ENCODE assay signal across 19 mouse cellular contexts in the genomic region with DNA sequence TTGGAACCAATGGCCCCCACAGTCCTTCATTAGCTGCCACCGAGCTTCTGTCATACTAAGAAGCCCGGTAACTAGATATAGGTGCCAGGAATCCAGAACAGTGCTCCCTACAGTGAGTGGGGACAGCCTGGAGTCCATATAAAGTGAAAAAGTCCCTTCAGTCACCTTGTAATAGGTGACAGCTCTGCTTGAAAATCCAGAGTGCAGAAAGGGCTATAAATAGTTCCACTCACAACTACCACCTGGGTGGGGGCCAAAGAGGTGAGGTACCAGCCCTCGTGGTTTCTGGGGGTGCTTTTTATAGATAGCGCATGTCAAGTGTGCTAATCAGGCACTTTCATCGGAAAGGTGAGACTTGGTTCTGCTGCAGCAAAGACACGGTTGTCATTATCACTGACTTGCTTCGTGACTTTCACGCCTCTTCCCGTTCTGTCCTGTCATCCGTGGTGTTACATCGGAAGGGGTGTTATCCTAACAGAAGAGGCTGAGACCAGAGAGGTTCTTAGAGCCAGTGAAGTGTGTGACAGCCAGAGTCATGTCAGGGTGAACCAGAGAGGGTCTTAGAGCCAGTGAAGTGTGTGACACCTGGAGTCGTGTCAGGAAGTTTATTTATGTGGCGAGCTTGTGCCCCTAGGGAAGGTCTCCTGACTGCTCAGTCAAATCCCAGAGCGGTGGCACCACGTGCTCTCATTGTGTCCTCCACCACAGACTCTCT.
DNase-seq lines count a peak whose midpoint lies in the region; ATAC-seq lines count a peak whose summit lies in the region.
"Had no signal": no experiment of that assay in that cellular context is flagged by ENCODE, and none has a peak within 500 bp of the region (broad histone marks: within the 10 kb centered on the region; RNA-seq: fewer than 3 reads in every experiment).

No protein-coding gene starts in this region.

- no peak overlapping the region for H3K27ac ChIP-seq in neural tube, embryonic 11.5 days (ENCODE audit: low read depth, low read length)
- H3K27ac ChIP-seq in neural tube, embryonic 15.5 days (replicated peaks): no peak overlapping the region
- H3K27ac ChIP-seq in heart, embryonic 16.5 days (ENCODE audit: low read length): peak overlapping the region; percentile 92
- H3K27ac ChIP-seq: embryonic facial prominence, embryonic 15.5 days; hindbrain, embryonic 14.5 days; intestine, embryonic 15.5 days; limb, embryonic 13.5 days; liver, embryonic 14.5 days; midbrain, embryonic 12.5 days had no signal

- no peaks in the 10 kb centered on the region for H3K36me3 ChIP-seq in neural tube, embryonic 11.5 days (ENCODE audit: control insufficient read depth, insufficient read depth, low read length)
- no peaks in the 10 kb centered on the region for H3K36me3 ChIP-seq in neural tube, embryonic 15.5 days
- H3K36me3 ChIP-seq in heart, embryonic 16.5 days (ENCODE audit: control insufficient read depth, insufficient read depth): no peaks in the 10 kb centered on the region
- H3K36me3 ChIP-seq: embryonic facial prominence, embryonic 15.5 days; intestine, embryonic 15.5 days; limb, embryonic 13.5 days; midbrain, embryonic 12.5 days had no signal

- no peak overlapping the region for H3K4me2 ChIP-seq in neural tube, embryonic 11.5 days (ENCODE audit: low read depth)
- H3K4me2 ChIP-seq in neural tube, embryonic 15.5 days: no peak overlapping the region
- 0 out of 2 replicates have a peak overlapping the region, but pooled peaks have one; percentile 20 for H3K4me2 ChIP-seq in heart, embryonic 16.5 days (ENCODE audit: low read depth, low read length)
- H3K4me2 ChIP-seq: embryonic facial prominence, embryonic 15.5 days; hindbrain, embryonic 14.5 days; intestine, embryonic 15.5 days; limb, embryonic 13.5 days; midbrain, embryonic 12.5 days had no signal

- no peaks in the 10 kb centered on the region for H3K9me3 ChIP-seq in neural tube, embryonic 11.5 days (ENCODE audit: control insufficient read depth, low read length)
- no peaks in the 10 kb centered on the region for H3K9me3 ChIP-seq in neural tube, embryonic 15.5 days (replicated peaks)
- no peaks in the 10 kb centered on the region for H3K9me3 ChIP-seq in heart, embryonic 16.5 days (replicated peaks; ENCODE audit: control insufficient read depth, low read length)
- H3K9me3 ChIP-seq: embryonic facial prominence, embryonic 15.5 days; intestine, embryonic 15.5 days; limb, embryonic 13.5 days; midbrain, embryonic 12.5 days had no signal

- ATAC-seq in neural tube, embryonic 11.5 days (ENCODE audit: insufficient read depth, low FRiP score, low TSS enrichment): no peak
- ATAC-seq in neural tube, embryonic 15.5 days (ENCODE audit: low FRiP score): no peak
- ATAC-seq in heart, embryonic 16.5 days (replicated peaks; ENCODE audit: extremely low read depth, insufficient read depth, low FRiP score): peak; percentile 82
- ATAC-seq: intestine, embryonic 15.5 days had no signal

- H3K4me1 ChIP-seq in neural tube, embryonic 11.5 days (ENCODE audit: control insufficient read depth, insufficient read depth, low read length): peaks cover 28% of the 10 kb centered on the region
- peaks cover 70% of the 10 kb centered on the region for H3K4me1 ChIP-seq in neural tube, embryonic 15.5 days
- peaks cover 39% of the 10 kb centered on the region for H3K4me1 ChIP-seq in heart, embryonic 16.5 days (ENCODE audit: control insufficient read depth, insufficient read depth, low read length)
- H3K4me1 ChIP-seq: embryonic facial prominence, embryonic 15.5 days; limb, embryonic 13.5 days had no signal

- 78% methylated on average over 15 of the region's 15 CpGs for WGBS in neural tube, embryonic 11.5 days
- 59% methylated on average over 15 of the region's 15 CpGs for WGBS in neural tube, embryonic 15.5 days
- WGBS in heart, embryonic 16.5 days: 36% methylated on average over 15 of the region's 15 CpGs

- peak; percentile 90 for DNase-seq in heart, adult 11 months
- DNase-seq in heart, postnatal 36 days: no peak
- peak; percentile 7 for DNase-seq in neural tube, embryonic 11.5 days (ENCODE audit: low spot score)
- no peak for DNase-seq in spleen, adult 12 weeks (ENCODE audit: low spot score)
- DNase-seq in layer of hippocampus, adult 8-10 months (ENCODE audit: low spot score in 2 of 2): no peak
- DNase-seq: adrenal gland, postnatal 14 days; cerebellum, adult 11 months; cerebellum, postnatal 14 days; kidney, postnatal 36 days; layer of hippocampus, adult 9-11 months; thymus, adult 18-20 months had no signal

- intact Hi-C loops in heart, postnatal 36 days (cut with DNase I): no loop called here

- H3K27me3 ChIP-seq in neural tube, embryonic 11.5 days (ENCODE audit: control insufficient read depth, insufficient read depth, low read length): no peaks in the 10 kb centered on the region
- no peaks in the 10 kb centered on the region for H3K27me3 ChIP-seq in neural tube, embryonic 15.5 days (replicated peaks)
- no peaks in the 10 kb centered on the region for H3K27me3 ChIP-seq in heart, embryonic 16.5 days (ENCODE audit: control insufficient read depth, insufficient read depth, low read length)

- no peak overlapping the region for H3K4me3 ChIP-seq in neural tube, embryonic 11.5 days (ENCODE audit: low read depth, low read length)
- H3K4me3 ChIP-seq in neural tube, embryonic 15.5 days (replicated peaks): no peak overlapping the region
- H3K4me3 ChIP-seq in heart, embryonic 16.5 days (ENCODE audit: low read length): no peak overlapping the region
- H3K4me3 ChIP-seq: embryonic facial prominence, embryonic 15.5 days; intestine, embryonic 15.5 days; limb, embryonic 13.5 days; midbrain, embryonic 12.5 days had no signal

- H3K9ac ChIP-seq in neural tube, embryonic 11.5 days (ENCODE audit: low read length): no peak overlapping the region
- no peak overlapping the region for H3K9ac ChIP-seq in neural tube, embryonic 15.5 days (replicated peaks)
- H3K9ac ChIP-seq in heart, embryonic 16.5 days (ENCODE audit: low read length): 0 out of 2 replicates have a peak overlapping the region, but pooled peaks have one; percentile 18
- H3K9ac ChIP-seq: embryonic facial prominence, embryonic 15.5 days; hindbrain, embryonic 14.5 days; intestine, embryonic 15.5 days; limb, embryonic 13.5 days; liver, embryonic 14.5 days; midbrain, embryonic 12.5 days had no signal

Comparison
In these comparisons a context has a peak if more than half of its experiments do, and no peak if none do; other contexts are left out.
1. DNase-seq: peak in heart, adult 11 months (single experiment) and neural tube, embryonic 11.5 days (single experiment); none in heart, postnatal 36 days (0 of 2), spleen, adult 12 weeks (single experiment) and layer of hippocampus, adult 8-10 months (0 of 2).